Mouse (Mus musculus) embryo, embryonic 9.5 days (tissue): ENCODE data around the gene Scarb1.

Source experiments
- DNase-seq: peaks from one replicate; pipeline ENCODE4 v3.0.0-alpha.2; 2017; ENCODE audit errors: extremely low spot score

The Scarb1 gene

GRCm38 (mm10) chr5:125270587-125271130 lies 70.2 kb downstream of the Scarb1 start:
- peak; percentile 78 for DNase-seq

DNA sequence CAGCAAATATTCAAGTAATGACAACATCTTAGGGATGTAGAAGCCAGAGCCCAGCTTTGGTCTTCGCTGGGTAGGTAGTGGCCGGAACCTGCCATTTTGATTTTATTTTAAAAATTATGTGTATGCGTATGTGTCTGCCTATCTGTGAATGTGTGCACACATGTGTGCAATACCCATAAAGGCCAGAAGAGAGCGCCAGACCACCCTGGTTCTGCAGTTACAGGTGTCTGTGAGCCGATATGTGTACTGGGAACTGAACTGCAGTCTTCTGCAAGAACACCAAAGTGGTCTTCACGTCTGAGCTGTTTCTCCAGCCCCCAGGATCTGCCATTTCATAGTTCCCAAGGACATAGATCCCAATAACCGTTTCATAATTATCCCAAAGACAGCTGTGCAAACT lies 71.1 kb downstream of the Scarb1 start:
- DNase-seq = no peak

- DNase-seq = no peak
These were observed 71.5 kb downstream of the Scarb1 start for GRCm38 (mm10) chr5:125269399-125269798.

- DNase-seq = peak; percentile 81
These were observed 72.7 kb downstream of the Scarb1 start for GRCm38 (mm10) chr5:125268033-125268765.

DNA sequence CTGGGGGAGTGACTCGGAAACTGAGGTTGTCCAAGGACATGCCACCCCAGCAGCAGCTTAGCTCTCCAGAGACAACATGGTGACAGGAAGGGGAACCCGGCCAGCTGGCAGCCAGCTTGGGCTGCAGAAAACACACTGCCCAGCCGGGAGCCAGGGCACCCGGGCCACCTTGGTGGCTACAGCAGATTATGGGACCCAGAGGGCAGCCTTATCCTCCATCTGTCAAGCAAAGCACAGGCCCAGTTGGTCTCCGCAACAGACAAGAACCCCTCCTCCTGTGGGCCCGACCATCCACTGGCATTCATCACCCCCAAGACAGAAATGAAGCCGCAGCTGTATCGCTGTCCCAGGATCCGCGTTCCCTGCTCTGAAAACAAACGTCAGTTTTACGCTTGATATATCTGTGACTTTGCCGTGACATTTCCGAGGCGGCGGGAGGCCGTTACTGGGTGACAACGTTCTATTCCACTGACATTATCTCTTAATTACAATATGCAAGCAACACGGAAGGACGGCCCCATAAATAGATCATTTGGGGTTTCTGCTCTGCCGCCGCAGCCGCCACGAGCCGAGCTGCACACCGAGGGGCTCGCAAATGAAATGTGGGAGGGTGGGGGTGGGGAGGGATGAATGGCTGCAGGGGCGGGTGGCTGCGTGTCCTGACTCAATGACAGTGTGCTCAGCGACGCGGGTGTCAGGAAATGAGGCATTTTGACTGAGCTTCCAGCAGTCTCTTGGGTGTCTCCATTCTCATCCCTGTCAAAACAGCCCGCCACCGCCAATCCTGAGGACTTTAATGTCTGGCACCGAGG lies 73.5 kb downstream of the Scarb1 start:
- DNase-seq = no peak

DNA sequence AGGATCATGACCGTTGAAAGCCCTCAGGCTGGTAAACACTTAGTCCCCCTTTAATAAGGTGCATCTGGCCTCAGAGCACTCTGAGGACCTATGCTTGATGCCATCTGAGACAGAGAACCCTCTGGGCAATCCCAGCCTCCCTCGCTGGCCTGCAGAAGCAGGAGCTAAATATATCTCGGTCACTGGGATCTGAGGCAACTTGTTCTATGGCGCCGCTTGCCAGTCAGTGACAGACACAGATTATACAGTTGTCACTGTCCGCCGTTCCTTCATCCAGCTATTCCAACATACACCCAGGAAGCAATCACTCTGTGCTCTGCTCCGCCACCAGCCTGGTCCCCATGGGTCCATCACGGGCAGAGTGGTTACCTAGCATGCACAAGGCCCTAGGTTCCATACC lies 74.8 kb downstream of the Scarb1 start:
- no peak for DNase-seq

- peak; percentile 54 for DNase-seq
These were observed 76.2 kb downstream of the Scarb1 start for GRCm38 (mm10) chr5:125264700-125265099.

- DNase-seq = no peak
These were observed 78.3 kb downstream of the Scarb1 start for GRCm38 (mm10) chr5:125262578-125262977.

- DNase-seq = no peak
These were observed 87.0 kb downstream of the Scarb1 start for GRCm38 (mm10) chr5:125253917-125254316.

GRCm38 (mm10) chr5:125253448-125253847 lies 87.4 kb downstream of the Scarb1 start:
- DNase-seq = no peak

GRCm38 (mm10) chr5:125252664-125253063 lies 88.2 kb downstream of the Scarb1 start:
- DNase-seq = no peak

GRCm38 (mm10) chr5:125251885-125252615 lies 88.8 kb downstream of the Scarb1 start:
- no peak for DNase-seq

- no peak for DNase-seq
These were observed 91.7 kb downstream of the Scarb1 start for GRCm38 (mm10) chr5:125249187-125249586.

GRCm38 (mm10) chr5:125246711-125247110 lies 94.2 kb downstream of the Scarb1 start:
- DNase-seq = no peak

DNA sequence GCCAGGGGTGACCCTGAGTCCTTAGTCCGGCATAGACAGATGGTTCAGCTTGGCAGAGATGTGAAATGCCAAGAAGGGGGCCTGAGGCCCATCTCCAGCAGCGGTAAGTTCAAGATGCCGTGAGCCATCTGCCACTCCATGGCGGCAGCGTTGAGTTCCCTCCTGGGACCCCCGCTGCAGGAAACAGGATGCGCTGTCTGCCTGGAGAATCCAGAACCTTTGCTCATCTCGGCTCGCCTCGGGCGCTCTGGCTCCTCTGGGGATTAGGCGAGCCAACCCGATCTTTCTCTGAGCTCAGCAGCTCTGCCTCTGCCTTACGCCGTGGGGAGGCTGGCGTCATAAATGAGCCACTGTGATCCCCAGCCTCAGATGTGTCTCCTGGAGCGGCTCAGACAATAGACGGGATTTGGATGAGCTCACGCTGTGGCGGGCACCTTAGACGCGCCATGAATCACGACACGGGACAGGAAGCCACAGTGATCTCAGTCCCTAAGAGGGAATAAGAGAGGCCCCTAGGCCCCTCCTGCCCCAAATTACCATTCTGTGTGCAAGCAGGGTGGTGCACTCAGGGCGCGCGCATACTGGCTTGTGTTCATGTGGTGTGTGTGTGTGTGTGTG lies 95.3 kb downstream of the Scarb1 start:
- peak; percentile 66 for DNase-seq

- DNase-seq = peak; percentile 51
These were observed 95.9 kb downstream of the Scarb1 start for GRCm38 (mm10) chr5:125244825-125245533.

- no peak for DNase-seq
These were observed 97.0 kb downstream of the Scarb1 start for GRCm38 (mm10) chr5:125243928-125244327.

DNA sequence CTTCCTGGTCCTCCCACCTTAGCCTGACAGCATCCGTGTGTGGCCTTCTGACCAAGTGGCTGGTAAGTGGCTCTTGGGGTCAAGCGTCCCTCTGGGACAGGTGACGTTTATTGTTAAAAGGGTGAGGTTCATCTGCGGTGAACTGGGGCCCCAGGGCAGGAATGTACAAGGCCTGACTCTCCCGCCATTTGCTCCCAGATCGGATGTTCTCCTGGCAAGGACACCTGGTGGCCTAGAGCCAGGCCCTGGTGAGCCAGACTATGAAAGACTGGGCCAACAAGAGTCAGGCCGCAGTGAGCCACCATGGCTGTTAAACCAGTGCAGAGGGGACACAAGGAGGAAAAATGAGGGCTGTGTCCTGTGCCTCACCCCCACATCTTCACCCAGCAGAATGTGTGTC lies 98.8 kb downstream of the Scarb1 start:
- DNase-seq = no peak

- DNase-seq = peak; percentile 63
These were observed 99.3 kb downstream of the Scarb1 start for GRCm38 (mm10) chr5:125241627-125242026.

- no peak for DNase-seq
These were observed 100.6 kb downstream of the Scarb1 start for GRCm38 (mm10) chr5:125240124-125240781.
